Mouse (Mus musculus): ENCODE measurements around the gene Plpp3.
A peak's percentile ranks its signal among the peaks of the same experiment; 100 is the strongest.

Plpp3 gene

DNA sequence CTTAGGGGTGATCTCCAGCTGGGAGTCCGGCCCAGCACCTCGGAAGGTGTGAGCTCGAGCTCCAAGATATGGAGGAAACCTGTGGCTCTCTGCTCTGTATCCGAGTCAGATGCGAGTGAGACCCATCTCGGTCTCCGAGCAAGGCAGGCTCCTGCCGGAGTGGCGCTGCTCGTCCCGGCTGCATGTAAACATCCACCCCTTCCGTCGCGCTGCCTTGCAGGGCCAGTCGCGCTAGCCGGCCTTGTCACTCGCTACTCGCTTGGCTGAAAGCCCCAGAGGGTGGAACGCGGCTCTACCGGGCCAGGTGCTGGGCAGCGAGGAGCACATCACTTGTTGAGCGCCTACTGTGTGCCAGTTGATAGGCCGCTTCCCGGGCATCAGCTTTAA is 1.0 kb downstream of the Plpp3 start:
- DNase-seq (ENCODE audit: low read depth, low spot score), result peak; percentile 26

DNA sequence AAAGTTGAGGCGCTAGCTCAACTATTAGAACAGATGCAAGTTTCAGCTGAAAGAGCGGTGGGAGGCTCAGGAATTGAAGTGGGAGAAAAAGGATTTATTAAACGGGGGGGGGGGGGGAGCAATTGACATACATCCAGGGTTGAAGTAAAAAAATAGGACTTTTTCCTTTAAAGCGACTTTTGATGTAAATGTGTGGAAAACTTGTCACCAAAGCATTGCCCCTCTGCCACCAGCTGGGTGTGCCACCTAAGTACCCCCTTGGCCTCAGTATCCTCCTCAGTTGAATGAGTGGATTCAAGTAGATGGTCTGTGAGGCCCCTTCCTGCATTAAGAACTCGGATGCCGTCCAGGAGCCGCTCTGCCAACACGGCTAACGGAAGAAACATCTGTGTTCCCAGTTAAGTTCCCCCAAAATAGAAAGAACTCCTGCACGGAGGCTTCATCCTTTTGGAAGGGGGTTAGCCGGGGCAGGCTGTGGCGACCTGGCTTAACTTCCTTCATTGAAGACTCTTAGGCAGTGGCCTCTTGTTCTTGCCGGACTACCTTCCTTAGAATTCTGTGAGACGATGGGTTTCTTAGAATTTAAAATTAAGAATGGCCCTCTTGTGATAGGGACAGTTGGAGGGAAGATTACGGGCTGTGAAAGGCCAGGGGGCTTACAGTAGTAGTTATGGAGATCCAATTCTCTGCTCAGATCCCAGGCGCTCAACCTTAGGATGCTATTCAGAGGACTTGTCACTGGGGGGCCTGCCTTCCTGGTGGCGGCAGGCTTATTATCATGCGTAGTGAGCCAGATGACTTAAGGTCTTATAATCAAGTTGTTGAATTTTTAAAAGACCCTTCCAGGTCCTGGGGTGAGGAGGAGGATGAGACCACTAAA is 1.7 kb downstream of the Plpp3 start:
- DNase-seq (ENCODE audit: low read depth, low spot score), result no peak

DNA sequence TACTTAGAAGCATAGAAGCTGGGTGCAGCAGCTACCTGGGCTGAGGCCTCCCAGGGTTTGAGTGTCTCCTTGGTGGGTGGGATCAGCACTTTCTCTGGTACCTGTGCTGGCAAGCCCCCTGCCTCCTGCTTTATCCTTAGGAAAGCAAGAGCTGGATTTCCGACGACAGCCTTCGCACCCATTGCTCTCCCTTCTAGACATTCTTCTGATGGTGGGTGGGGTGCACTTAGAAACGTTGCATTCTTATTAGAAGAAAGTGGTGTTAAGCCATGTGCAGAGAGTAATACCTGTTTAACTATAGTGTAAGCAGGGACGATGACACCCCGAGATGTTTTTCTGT is 2.4 kb downstream of the Plpp3 start:
- DNase-seq (ENCODE audit: low read depth, low spot score), result no peak

DNA sequence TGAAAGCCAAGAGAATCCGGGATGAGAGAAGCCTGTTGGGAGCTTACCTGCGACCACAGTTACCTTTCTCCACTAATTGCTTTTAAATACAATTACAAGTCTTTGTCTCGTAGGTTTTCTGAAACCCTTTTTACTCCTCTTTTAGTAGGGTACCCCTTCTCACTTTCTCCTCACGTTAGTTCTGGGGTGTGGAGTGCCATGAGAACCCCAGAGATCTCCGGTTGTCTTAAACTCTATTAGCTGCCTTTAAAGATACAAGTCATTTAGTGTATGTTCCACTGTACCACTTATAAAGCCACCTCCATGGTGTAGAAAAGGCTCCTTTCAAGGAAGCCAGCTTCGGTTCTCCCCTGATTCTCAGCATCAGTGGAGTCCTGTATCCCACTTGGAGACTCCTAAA is 3.3 kb downstream of the Plpp3 start:
- no peak for DNase-seq (ENCODE audit: low read depth, low spot score)

DNA sequence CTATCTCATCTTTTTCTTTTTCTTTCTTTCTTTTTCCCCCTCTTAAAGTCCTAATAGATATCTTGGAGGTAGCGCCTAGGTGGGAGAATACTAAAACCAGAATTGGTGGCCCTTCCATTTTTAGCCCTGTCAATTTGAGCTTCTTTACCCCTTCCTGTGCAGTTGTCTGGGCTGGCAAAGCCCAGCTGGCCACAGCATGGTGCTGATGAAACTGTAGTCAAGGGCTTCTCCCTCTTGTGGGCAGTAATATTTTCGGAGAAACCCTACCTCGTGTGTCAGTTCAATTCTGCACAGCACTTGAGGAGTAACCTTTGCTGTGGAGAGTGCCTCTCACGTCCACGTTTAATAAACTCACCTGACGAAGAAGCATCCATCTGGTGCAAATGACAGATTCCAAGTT is 4.9 kb downstream of the Plpp3 start:
- no peak for DNase-seq (ENCODE audit: low read depth, low spot score)

DNA sequence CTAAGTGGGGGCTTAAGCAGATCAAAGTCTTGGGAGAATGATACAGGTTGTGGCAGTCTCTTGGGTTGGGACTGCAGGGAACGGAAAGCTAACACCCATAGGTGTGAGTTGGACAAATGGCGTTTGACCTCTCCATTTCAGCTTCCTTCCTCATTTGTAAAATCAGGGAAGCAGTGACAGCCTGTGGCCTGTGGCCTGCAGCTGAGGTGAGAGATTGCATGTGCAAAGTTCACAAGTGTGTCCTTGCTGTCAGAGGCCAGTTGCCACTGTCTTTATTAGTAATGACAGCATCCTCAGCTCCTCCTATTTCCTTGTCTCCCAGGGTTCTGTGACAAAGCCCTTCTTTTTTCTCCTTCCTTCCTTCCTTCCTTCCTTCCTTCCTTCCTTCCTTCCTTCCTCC is 5.5 kb downstream of the Plpp3 start:
- DNase-seq (ENCODE audit: low read depth, low spot score), result no peak

DNA sequence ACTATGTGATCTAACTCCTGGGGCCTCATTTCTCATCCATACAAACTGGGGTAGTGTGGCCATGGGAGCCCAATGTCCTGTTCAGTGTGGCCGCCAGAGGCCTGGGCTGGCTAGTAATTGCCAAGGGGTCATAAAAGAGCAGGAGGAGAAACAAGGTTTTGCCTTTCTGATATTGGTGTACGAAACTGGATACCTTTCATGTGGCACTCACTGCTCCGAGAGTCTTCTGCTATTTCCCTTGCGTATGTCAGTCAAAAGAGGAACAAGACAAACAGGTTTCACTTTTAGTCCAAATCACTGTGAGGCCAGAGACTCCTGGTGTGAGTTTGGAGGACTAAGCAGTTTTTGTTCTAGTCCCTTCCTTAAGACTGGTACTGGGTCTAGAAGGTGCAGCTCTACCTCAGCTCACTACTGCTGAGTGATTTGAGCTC is 6.8 kb downstream of the Plpp3 start:
- DNase-seq (ENCODE audit: low read depth, low spot score), result no peak

DNA sequence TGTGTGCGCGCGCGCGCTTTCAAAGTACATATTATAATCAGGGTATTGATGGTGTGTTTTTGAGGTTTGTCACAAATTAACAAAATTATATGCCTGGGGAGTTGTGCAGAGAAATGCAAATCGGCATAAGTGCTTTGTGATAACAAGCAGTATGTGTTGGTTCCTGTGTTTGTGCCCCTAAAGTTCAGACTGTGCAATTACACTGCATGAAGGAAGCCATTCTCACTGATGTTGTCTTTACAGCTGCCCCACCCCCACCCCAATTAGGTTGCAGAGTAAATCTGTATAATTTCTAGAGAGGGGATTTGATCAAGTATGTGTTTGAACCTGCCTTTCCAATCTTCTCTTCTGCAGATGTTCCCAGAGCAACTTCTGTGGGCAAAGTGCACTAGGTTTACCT is 7.8 kb downstream of the Plpp3 start:
- DNase-seq (ENCODE audit: low read depth, low spot score), result no peak

DNA sequence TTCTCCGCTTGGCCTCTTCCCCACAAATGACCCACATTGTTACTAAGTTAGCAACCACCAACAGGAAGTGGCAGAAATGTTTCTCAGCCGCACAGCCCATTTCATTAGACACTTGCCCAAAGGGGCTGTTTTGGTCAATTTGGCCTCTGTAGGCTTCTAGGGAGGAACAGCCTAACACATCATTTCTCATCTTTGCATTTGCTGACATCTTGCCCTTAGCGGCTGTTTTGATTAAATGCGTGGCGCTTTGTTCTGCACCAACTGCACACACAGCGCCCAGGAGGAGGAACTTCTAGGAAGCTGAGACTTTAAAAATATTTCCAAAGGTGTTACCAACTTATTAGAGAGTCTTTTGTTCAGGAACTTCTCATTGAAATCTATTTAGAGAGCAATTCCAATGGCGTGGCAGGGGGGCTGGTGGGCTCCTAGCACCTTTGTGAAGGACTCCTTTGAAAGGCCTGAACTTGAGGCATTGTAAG is 12.0 kb downstream of the Plpp3 start:
- DNase-seq (ENCODE audit: low read depth, low spot score), result no peak

DNA sequence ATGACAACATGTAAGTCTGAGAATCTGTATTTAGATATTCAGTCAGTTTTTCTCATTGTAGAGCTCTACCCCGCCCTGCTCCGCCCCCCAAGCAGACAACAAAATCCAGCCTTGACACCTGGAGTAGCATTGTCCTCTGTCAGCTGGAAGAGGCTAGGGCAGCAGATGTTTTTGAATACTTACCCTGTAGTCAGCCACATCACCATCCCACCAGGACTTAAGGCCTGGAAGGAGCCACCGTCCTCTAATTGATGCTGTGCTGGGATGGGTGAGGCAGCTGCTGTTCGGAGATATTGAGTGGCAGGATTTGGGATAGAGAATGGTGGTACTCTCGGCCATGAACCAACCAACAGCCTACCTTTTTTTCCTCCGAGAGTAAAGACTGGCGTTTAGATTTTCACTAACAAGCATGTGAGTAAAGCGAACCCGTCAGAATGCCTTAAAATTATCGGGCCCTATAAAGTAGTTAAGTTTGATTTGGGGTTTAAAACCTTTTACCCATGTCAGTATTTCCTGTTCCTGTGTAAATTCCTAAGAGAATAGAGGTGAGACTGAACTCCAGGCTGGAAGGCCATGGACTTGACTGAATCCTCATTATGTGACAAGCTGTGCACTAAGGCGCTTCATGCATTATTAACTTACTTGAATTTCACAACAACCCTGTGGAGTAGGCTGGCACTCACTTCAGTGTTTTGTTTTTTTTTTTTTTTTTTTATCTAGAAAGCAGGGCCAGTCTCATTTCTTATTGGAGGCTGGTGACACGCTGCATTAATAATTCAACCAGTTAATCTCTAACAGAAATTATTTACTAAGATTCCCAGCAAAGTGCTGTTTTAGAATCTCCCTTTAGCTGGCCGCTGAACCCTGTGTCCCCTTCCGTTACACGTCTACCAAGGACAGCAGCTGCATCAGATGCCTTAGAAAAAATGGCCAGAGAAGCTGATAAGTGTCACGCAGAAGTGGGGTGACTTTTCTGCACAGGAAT is 13.0 kb downstream of the Plpp3 start:
- no peak for DNase-seq (ENCODE audit: low read depth, low spot score)

DNA sequence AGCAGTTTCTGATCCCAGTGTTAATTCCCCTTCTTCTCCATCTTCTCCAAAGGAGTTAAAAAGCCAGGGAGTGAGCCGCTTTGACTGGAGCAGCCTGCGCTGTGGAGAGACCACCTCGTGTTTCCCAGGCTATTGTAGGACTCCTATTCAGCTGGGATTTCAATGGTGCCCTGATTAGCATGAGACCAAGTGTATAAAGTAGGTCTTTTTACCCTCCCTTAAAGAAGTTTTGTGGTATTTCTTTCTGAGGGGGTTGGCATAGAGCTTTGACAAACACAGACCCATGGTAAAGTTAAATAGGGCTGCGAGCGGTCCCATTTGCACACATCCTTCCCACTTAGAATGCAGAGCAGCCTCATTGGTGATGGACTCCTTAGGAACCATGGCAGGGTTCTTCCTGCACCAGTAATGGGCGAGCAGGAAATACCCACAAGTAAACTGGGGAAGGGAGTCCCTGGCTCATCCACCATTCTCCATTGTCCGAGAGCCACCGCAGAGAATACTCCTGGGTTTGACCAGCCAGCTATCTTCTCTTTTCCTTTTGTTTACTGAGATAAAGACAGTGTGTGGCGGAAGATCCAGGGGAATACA is 13.8 kb downstream of the Plpp3 start:
- no peak for DNase-seq (ENCODE audit: low read depth, low spot score)

DNA sequence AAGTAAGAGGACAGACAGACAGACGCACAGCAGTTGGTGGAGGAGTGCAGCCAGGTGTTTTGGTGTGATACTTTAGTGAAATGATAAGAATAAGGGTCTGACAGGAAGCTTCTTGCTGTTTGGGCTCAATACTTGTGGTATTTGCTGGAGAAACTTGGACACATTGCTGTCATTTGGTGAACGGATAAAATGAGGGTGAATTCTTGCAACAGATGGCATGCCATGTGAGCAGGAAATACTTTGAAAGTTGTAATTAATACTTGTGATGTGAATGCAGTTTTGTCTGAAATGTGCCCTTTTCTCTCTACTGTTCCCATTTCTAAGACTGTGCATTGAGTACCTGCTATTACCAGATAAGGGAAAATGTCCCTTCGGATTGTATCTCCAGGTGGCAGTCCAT is 14.3 kb downstream of the Plpp3 start:
- no peak for DNase-seq (ENCODE audit: low read depth, low spot score)

DNA sequence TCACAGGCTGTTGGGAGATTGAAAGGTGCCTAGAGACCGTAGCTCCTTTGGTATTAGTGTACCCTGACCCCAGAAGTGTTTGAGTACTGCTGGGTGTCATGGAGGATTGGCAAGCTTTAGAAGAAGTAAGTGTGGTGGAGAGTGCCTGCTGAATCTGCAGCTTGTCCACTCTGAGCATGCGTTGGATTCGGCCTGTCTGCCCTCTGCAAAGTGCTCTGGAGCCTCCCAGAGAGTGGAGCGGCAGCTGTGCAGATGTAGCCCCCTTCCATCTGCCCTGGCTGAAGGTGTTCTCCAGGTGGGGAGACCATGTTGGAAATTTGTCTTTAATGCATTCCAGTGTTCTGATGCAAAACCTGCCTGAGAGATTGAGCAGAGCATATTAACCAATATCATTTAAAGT is 17.6 kb downstream of the Plpp3 start:
- no peak for DNase-seq (ENCODE audit: low read depth, low spot score)

DNA sequence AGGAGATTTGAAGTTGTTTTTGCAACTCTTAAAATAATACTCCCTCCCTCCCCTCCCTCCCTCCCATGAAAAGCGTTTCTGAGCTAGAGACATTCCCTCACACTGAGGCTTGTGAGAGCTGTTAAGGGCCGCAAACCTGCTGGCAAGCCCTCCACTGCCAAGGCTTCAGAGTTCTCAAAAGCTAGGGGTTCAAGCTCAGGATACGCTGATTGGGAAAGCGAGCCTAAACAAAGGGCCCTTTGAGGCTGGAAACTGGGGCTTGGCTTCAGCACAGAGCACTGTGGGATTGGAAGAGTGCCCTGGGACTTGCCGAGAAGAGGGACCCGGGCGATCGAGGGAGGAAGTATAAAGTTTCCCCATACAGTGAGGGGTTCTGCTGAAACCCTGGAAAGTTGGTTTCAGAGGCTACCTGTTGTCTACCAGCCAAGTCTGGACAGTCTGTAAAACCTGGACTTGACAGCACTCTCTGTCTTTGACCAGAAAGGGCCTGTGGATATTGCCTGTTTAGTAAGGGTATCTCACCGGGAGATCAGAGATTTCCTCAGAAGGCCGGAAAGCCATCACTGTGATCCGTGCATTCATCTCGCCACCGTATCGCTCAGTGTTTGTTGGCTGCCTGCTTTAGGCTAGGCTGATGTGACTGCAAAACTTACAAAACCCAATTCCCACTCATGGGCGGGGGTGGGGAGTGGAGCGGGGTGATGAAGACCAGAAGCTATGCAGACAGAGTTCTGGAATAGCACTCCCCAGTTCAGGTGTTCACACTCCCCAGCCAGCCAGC is 18.3 kb downstream of the Plpp3 start:
- DNase-seq (ENCODE audit: low read depth, low spot score), result no peak

DNA sequence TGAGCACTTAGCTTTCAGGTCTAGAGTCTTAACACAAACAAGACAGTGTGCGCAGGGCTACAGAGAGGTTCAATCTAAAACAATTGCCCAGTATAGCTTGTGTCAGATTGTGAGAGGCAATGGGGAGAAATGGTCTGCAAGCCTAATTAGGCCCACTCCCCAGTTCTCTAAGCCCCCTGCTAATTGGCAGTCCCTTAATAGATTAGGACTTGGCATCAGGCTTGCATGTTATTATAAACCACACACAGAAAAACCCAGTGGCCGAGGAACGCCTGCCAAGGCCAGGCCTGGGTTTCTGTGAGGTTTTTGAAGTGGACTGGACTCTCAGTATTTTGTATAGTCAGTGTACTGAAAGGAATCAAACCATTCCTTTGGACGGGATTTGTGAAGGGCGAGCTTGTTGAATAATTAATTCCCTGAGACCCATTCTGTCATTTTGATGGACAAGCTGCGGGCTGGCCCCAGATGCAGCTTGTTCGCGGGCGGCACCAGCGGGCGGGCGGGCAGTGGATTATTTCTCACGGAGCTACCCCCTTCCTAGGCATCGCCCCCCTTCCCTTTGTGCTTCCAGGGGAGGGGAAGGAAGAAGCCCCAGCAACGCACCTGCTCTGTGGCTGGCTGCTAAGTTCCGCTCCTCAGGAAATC is 24.0 kb downstream of the Plpp3 start:
- DNase-seq (ENCODE audit: low read depth, low spot score), result no peak

DNA sequence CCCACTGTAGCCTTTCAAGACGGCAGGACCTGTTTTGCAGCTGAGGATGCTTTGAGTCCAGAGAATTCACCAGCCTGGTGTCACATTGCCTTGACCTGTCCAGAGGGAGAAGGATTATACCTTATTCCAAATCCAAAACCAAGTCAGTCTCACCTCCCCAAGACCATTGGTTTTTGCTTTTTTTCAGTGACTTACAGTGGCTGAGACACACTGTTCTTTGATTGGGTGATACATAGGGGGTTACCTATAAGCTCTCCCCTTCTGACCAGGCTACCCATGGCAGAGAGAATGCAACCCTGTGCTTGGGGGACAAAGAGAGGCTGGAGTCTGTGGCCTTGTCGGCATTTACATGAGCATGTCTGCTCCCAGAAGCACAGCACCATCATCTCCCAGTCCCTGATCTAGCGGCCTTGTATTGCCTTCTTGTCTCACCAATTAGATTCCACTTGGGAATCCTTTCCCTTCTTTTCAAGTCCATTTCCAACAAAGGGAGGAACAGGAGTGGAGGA is 24.6 kb downstream of the Plpp3 start:
- no peak for DNase-seq (ENCODE audit: low read depth, low spot score)

DNA sequence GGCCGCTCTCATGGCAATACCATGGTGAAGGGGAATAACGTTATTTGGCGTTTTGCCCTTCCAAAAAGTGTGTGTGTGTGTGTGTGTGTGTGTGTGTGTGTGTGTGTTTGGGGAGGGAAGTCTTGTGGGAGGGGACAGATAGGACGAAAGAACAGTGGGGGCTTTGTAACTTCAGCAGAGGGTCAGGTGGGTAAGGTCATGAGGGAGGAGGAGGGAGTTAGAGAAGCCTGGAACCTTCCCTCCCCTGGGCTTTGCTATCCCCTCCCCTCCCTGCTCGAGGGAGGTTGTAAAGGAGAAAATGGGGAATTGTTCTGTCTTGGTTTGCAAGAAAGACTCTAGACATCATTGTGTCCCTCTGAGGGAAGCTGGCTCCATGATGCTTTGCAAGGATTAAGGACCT is 25.1 kb downstream of the Plpp3 start:
- no peak for DNase-seq (ENCODE audit: low read depth, low spot score)

DNA sequence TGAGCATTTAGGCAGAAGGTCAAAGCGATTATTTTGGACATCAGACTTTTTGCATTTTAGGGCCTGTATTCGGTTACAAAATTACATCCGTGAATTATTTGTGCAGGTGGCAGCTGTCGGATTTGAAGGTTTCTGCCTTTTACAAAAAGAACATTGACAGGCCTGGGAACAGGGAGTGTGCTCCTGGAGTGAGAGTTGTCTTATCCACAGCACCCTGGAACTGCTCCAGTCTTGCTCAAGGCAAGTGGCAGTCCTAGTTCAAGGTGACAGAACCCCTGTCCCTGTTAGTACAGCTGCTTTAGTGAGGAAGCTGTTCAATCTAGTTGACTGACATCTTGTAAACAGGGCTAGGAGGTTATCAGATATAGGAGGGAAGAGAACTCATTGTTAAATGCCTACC is 27.3 kb downstream of the Plpp3 start:
- no peak for DNase-seq (ENCODE audit: low read depth, low spot score)

DNA sequence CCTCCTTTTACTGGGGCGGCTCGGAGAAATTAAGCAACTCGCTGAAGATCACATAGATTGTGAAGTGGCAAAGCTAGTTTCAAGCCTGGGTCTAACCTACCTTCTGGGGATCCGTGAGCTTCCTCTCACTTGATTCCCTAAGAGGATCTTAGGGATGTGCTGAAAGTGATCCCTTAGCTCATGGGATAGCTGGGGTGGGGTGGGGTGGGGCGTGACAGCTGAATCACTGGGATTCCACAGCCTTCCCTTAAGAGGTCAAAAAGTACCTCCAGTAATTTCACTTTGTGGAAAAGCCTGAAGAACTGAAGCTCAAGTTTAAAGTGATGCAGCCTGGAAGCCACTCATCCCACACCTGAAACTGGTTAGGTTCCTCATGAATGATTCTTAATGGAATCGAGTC is 27.8 kb downstream of the Plpp3 start:
- DNase-seq (ENCODE audit: low read depth, low spot score), result no peak

DNA sequence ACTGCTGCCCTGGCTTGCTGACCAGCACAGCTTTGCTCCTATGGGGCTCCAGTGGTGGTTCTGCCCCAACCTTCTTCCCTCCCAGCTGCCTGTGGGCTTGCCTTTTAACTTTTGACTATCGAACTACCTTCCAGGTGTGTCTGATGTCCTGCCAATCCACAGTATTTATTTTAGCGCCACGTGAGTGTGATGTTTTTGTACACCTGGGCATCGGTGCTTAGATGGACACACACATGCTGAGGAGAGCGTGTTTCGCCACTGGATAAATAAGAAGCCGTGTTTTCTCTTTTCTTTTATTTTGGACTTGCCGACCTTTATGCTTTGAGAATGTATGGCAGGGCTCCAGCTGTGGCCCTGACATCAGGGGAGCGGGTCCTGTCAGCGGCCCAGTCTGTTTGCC is 29.5 kb downstream of the Plpp3 start:
- DNase-seq (ENCODE audit: low read depth, low spot score), result no peak

DNA sequence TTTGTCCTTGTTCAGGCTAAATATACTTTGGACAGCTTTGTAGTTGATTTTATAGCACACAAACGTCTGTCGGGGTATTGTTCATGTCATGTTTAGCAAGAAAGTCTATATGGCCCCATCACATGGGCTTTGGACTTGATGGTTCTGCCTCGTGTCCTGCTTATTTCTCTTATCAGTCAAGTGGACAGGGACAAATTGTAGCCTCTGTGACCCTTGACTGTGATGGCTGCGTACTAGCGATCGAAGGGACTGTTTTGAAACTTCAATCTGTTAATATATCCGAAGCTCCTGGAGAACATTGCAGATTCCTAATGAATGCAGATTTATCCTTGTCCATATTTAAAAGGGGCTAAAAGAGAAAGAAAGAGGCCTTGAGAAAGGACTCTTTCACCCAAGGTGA is 30.7 kb downstream of the Plpp3 start:
- DNase-seq (ENCODE audit: low read depth, low spot score), result no peak

Measured in telencephalon, adult 2 months (tissue).